Mouse (Mus musculus): ENCODE data around the gene Fam53b. TPM values are rescaled to one million over a fixed set of nuclear protein-coding genes. Genes with fewer than 3 reads are reported as not detected.
A peak's percentile ranks its signal among the peaks of the same experiment; 100 is the strongest.

Fam53b gene
- total RNA-seq (2021) = 10 to 100 TPM; 58.4 to 75.1 TPM
- long read RNA-seq, experiment 1, partial matches to known transcripts = 1 of 17 reads
- long read RNA-seq, experiment 1, other reads (novel, unspliced or antisense) = 13 of 17 reads
- long read RNA-seq, experiment 2, partial matches to known transcripts = 0 of 6 reads
- long read RNA-seq, experiment 2, other reads (novel, unspliced or antisense) = 4 of 6 reads

GRCm38 (mm10) chr7:132813416-132814088 lies at the start of gene Fam53b:
TSS of gene Fam53b (minus strand) at chr7:132813886.
- peak; percentile 88 for DNase-seq

GRCm38 (mm10) chr7:132859042-132859958 lies 45.6 kb upstream of the Fam53b start, which contains the start of gene Abraxas2:
TSS of gene Abraxas2 (plus strand) at chr7:132859225.
- DNase-seq = peak; percentile 95

- no peak for DNase-seq
Observed at GRCm38 (mm10) chr7:132858043-132858608, 44.4 kb upstream of the Fam53b start.

- no peak for DNase-seq
Observed at GRCm38 (mm10) chr7:132856083-132856482, 42.4 kb upstream of the Fam53b start.

GRCm38 (mm10) chr7:132853946-132854345 lies 40.3 kb upstream of the Fam53b start:
- DNase-seq = no peak

- DNase-seq = no peak
Observed at GRCm38 (mm10) chr7:132853361-132853760, 39.7 kb upstream of the Fam53b start.

GRCm38 (mm10) chr7:132852173-132852844 lies 38.6 kb upstream of the Fam53b start, which contains the start of gene Eef1akmt2:
TSS of gene Eef1akmt2 (minus strand) at chr7:132852673.
- DNase-seq = peak; percentile 88

- DNase-seq = no peak
Observed at GRCm38 (mm10) chr7:132843152-132843551, 29.5 kb upstream of the Fam53b start.

- DNase-seq = no peak
Observed at GRCm38 (mm10) chr7:132842455-132842854, 28.8 kb upstream of the Fam53b start.

GRCm38 (mm10) chr7:132841287-132841686 lies 27.6 kb upstream of the Fam53b start:
- DNase-seq = no peak

- DNase-seq = no peak
Observed at GRCm38 (mm10) chr7:132830955-132831354, 17.3 kb upstream of the Fam53b start.

- no peak for DNase-seq
Observed at GRCm38 (mm10) chr7:132824346-132825022, 10.8 kb upstream of the Fam53b start.

GRCm38 (mm10) chr7:132823832-132824231 lies 10.1 kb upstream of the Fam53b start:
- no peak for DNase-seq

GRCm38 (mm10) chr7:132820692-132821091 lies 7.0 kb upstream of the Fam53b start:
- no peak for DNase-seq

GRCm38 (mm10) chr7:132817056-132817455 lies 3.4 kb upstream of the Fam53b start:
- no peak for DNase-seq

- no peak for DNase-seq
Observed at GRCm38 (mm10) chr7:132816528-132816927, 2.8 kb upstream of the Fam53b start.

- no peak for DNase-seq
Observed at GRCm38 (mm10) chr7:132815081-132815480, 1.4 kb upstream of the Fam53b start.

GRCm38 (mm10) chr7:132814089-132814450 lies 384 bp upstream of the Fam53b start:
- no peak for DNase-seq

GRCm38 (mm10) chr7:132812619-132813415 lies 869 bp downstream of the Fam53b start:
- peak; percentile 76 for DNase-seq

Data from adrenal gland, postnatal 10 days (tissue).